Mouse (Mus musculus) 3134 (cell line): Measurements from ENCODE around the gene Mgat5b.

ENCODE experiments used
- DNase-seq: peaks from one replicate; pipeline ENCODE4 v3.0.0-alpha.2; 2011; ENCODE audit warnings: low spot score; ENCODE audit not compliant: insufficient read length; ENCODE audit errors: extremely low read depth

Gene Mgat5b

GRCm38 (mm10) chr11:116917361-116917760 lies 1.3 kb upstream of the Mgat5b start:
- no peak for DNase-seq

- no peak for DNase-seq
Observed at GRCm38 (mm10) chr11:116919186-116920020, 740 bp downstream of the Mgat5b start.

- no peak for DNase-seq
Observed at GRCm38 (mm10) chr11:116920746-116921145, 2.1 kb downstream of the Mgat5b start.

- peak; percentile 54 for DNase-seq
Observed at GRCm38 (mm10) chr11:116922058-116922457, 3.4 kb downstream of the Mgat5b start.

- DNase-seq: no peak
Observed at GRCm38 (mm10) chr11:116928031-116928430, 9.4 kb downstream of the Mgat5b start.

- DNase-seq: no peak
Observed at GRCm38 (mm10) chr11:116934862-116935261, 16.2 kb downstream of the Mgat5b start.

GRCm38 (mm10) chr11:116935354-116935753 lies 16.7 kb downstream of the Mgat5b start:
- no peak for DNase-seq

- DNase-seq: no peak
Observed at GRCm38 (mm10) chr11:116935917-116936316, 17.3 kb downstream of the Mgat5b start.

- no peak for DNase-seq
Observed at GRCm38 (mm10) chr11:116937141-116937540, 18.5 kb downstream of the Mgat5b start.

GRCm38 (mm10) chr11:116940088-116940855 lies 21.6 kb downstream of the Mgat5b start:
- no peak for DNase-seq

- DNase-seq: no peak
Observed at GRCm38 (mm10) chr11:116944346-116944745, 25.7 kb downstream of the Mgat5b start.

GRCm38 (mm10) chr11:116949832-116950231 lies 31.2 kb downstream of the Mgat5b start:
- DNase-seq: no peak

GRCm38 (mm10) chr11:116951429-116951828 lies 32.8 kb downstream of the Mgat5b start:
- DNase-seq: no peak

- DNase-seq: no peak
Observed at GRCm38 (mm10) chr11:116954231-116955118, 35.8 kb downstream of the Mgat5b start.

GRCm38 (mm10) chr11:116958601-116959000 lies 39.9 kb downstream of the Mgat5b start:
- DNase-seq: no peak

GRCm38 (mm10) chr11:116965061-116965460 lies 46.4 kb downstream of the Mgat5b start:
- no peak for DNase-seq

GRCm38 (mm10) chr11:116965961-116966360 lies 47.3 kb downstream of the Mgat5b start:
- DNase-seq: no peak

GRCm38 (mm10) chr11:116968586-116968985 lies 49.9 kb downstream of the Mgat5b start:
- no peak for DNase-seq

GRCm38 (mm10) chr11:116969498-116969897 lies 50.8 kb downstream of the Mgat5b start:
- DNase-seq: no peak

GRCm38 (mm10) chr11:116970847-116971246 lies 52.2 kb downstream of the Mgat5b start:
- DNase-seq: no peak

GRCm38 (mm10) chr11:116972828-116973227 lies 54.2 kb downstream of the Mgat5b start:
- no peak for DNase-seq
